Mouse (Mus musculus): ENCODE data around the gene Tmem80.
A peak's percentile ranks its signal among the peaks of the same experiment; 100 is the strongest.

Gene Tmem80

GRCm38 (mm10) chr7:141327469-141328372 is at the start of gene Tmem80, which contains the start of gene Deaf1:
TSS of gene Tmem80 (plus strand) at chr7:141327739.
TSS of gene Deaf1 (minus strand) at chr7:141327690.
- peak; percentile 83 for DNase-seq (ENCODE audit: low read depth, low spot score)

GRCm38 (mm10) chr7:141278766-141279590 is 48.6 kb upstream of the Tmem80 start, which contains the start of gene Sct:
TSS of gene Sct (minus strand) at chr7:141279133.
- DNase-seq (ENCODE audit: low read depth, low spot score): no peak

GRCm38 (mm10) chr7:141281442-141281841 is 46.1 kb upstream of the Tmem80 start:
- DNase-seq (ENCODE audit: low read depth, low spot score): no peak

- DNase-seq (ENCODE audit: low read depth, low spot score): no peak
Measured at GRCm38 (mm10) chr7:141282756-141283155, 44.8 kb upstream of the Tmem80 start.

GRCm38 (mm10) chr7:141288042-141288441 is 39.5 kb upstream of the Tmem80 start:
- DNase-seq (ENCODE audit: low read depth, low spot score): no peak

GRCm38 (mm10) chr7:141291921-141292582 is 35.5 kb upstream of the Tmem80 start, which contains the start of gene Drd4:
TSS of gene Drd4 (plus strand) at chr7:141292006.
- DNase-seq (ENCODE audit: low read depth, low spot score): no peak

- DNase-seq (ENCODE audit: low read depth, low spot score): no peak
Measured at GRCm38 (mm10) chr7:141292583-141293388, 34.8 kb upstream of the Tmem80 start.

- no peak for DNase-seq (ENCODE audit: low read depth, low spot score)
Measured at GRCm38 (mm10) chr7:141293852-141294471, 33.6 kb upstream of the Tmem80 start.

GRCm38 (mm10) chr7:141294479-141294878 is 33.1 kb upstream of the Tmem80 start:
- no peak for DNase-seq (ENCODE audit: low read depth, low spot score)

GRCm38 (mm10) chr7:141297926-141298650 is 29.5 kb upstream of the Tmem80 start:
- DNase-seq (ENCODE audit: low read depth, low spot score): no peak

GRCm38 (mm10) chr7:141299175-141299574 is 28.4 kb upstream of the Tmem80 start:
- no peak for DNase-seq (ENCODE audit: low read depth, low spot score)

- no peak for DNase-seq (ENCODE audit: low read depth, low spot score)
Measured at GRCm38 (mm10) chr7:141301386-141301785, 26.2 kb upstream of the Tmem80 start.

GRCm38 (mm10) chr7:141302702-141303268 is 24.8 kb upstream of the Tmem80 start:
- DNase-seq (ENCODE audit: low read depth, low spot score): no peak

- DNase-seq (ENCODE audit: low read depth, low spot score): no peak
Measured at GRCm38 (mm10) chr7:141304537-141304936, 23.0 kb upstream of the Tmem80 start.

- DNase-seq (ENCODE audit: low read depth, low spot score): no peak
Measured at GRCm38 (mm10) chr7:141314416-141314815, 13.1 kb upstream of the Tmem80 start.

- DNase-seq (ENCODE audit: low read depth, low spot score): no peak
Measured at GRCm38 (mm10) chr7:141315076-141315475, 12.5 kb upstream of the Tmem80 start.

- peak; percentile 48 for DNase-seq (ENCODE audit: low read depth, low spot score)
Measured at GRCm38 (mm10) chr7:141315974-141316373, 11.6 kb upstream of the Tmem80 start.

- DNase-seq (ENCODE audit: low read depth, low spot score): no peak
Measured at GRCm38 (mm10) chr7:141317619-141318132, 9.9 kb upstream of the Tmem80 start.

GRCm38 (mm10) chr7:141319446-141319845 is 8.1 kb upstream of the Tmem80 start:
- DNase-seq (ENCODE audit: low read depth, low spot score): no peak
